Mouse (Mus musculus) hindbrain, embryonic 11.5 days (tissue): ENCODE data around the gene Olfr700. TPM values are rescaled to one million over a fixed set of nuclear protein-coding genes. Genes with fewer than 3 reads are reported as not detected.
"Not testable (repeated sequence)": the region's sequence is repeated elsewhere in the genome, so short reads cannot be mapped to it uniquely, and the experiment has no call there.

Source experiments
- ATAC-seq: fragments of 200-750 bp; cut with Nextera tagmentation; 2 replicates; pipeline ENCODE4 v1.8.0; 2017; ENCODE audit warnings: mild to moderate bottlenecking, moderate TSS enrichment, moderate library complexity; ENCODE audit not compliant: low FRiP score
- DNase-seq: peaks from one replicate; pipeline ENCODE4 v3.0.0-alpha.2; 2015; ENCODE audit warnings: low spot score
- H3K27ac ChIP-seq: fragments of 300-500 bp; sonication (generic); 2 replicates; pipeline ENCODE4 v1.5.1; 2014; ENCODE audit warnings: mild to moderate bottlenecking, low read depth, low read length
- H3K27me3 ChIP-seq: fragments of 300-500 bp; sonication (generic); 2 replicates; pipeline ENCODE4 v1.6.1; 2014; ENCODE audit warnings: mild to moderate bottlenecking, low read length, moderate library complexity, mixed read lengths; ENCODE audit not compliant: control insufficient read depth, insufficient read depth
- H3K36me3 ChIP-seq: fragments of 300-500 bp; sonication (generic); 2 replicates; pipeline ENCODE4 v1.6.1; 2014; ENCODE audit warnings: mild to moderate bottlenecking, low read length, moderate library complexity, mixed read lengths; ENCODE audit not compliant: control insufficient read depth, insufficient read depth
- H3K4me1 ChIP-seq: fragments of 300-500 bp; sonication (generic); replicated peaks from 2 replicates; pipeline ENCODE4 v1.6.1; 2014; ENCODE audit warnings: low read length, mixed read lengths; ENCODE audit not compliant: control insufficient read depth, insufficient read depth
- H3K4me2 ChIP-seq: fragments of 300-500 bp; sonication (generic); replicated peaks from 2 replicates; pipeline ENCODE4 v1.6.1; 2014; ENCODE audit warnings: mild to moderate bottlenecking, low read depth, low read length
- H3K4me3 ChIP-seq: fragments of 300-500 bp; sonication (generic); 2 replicates; pipeline ENCODE4 v1.5.1; 2014; ENCODE audit warnings: low read depth, low read length
- H3K9ac ChIP-seq: fragments of 300-500 bp; sonication (generic); 2 replicates; pipeline ENCODE4 v1.6.1; 2014; ENCODE audit warnings: low read depth, low read length
- H3K9me3 ChIP-seq: fragments of 300-500 bp; sonication (generic); 2 replicates; pipeline ENCODE4 v1.6.1; 2016; ENCODE audit warnings: low read length; ENCODE audit not compliant: control insufficient read depth
- WGBS: fragments of 180-500 bp; shearing (Covaris S2); extraction: QIAGEN DNeasy Blood & Tissue Kit; methylation state at CpG from one replicate; pipeline ENCODE4 v1.1.7; 2014; 5-methylcytosine and 5-hydroxymethylcytosine counted together
- polyA plus RNA-seq: library from polyadenylated mRNA; unstranded; fragments of >200 nt; fragmentation: Nextera tagmentation; extraction: Ambion mirVana; gene quantifications from 2 replicates; pipeline ENCODE4 v1.2.1, GENCODE M21; 2014

Gene Olfr700
- polyA plus RNA-seq: not detected in 2 replicates

DNA sequence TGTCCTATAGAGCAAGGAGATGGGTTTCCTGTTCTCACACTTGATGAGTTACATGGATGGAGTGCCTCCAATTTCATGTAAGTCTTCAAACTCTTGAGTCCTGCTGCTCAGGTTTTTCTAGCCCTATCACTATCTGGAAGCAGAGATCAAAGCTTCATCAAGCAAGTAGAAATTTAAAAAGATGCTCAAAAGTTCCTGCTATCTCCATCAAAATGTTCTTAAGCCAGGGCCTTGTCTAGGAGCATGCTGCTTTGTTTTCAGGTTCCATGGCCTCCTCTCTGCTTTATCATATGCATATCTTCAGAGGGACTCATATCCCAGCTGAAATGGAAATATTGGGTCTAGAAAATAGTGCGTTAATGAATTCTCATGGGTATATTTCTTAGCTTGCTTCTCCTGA is at the start of gene Olfr700:
TSS of gene Olfr700 (minus strand) at position 101 of the 400 bp plus-strand sequence.
- no peak within 1 kb of the TSS for H3K4me2 ChIP-seq
- 90% methylated on average over 1 of the region's 1 CpGs for WGBS
- H3K27ac ChIP-seq: no peak within 1 kb of the TSS
- DNase-seq: no peak
- no peak within 1 kb of the TSS for H3K4me3 ChIP-seq
- ATAC-seq: no peak
- H3K9me3 ChIP-seq: no peaks in the 10 kb centered on the region
- no peaks in the 10 kb centered on the region for H3K4me1 ChIP-seq
- H3K27me3 ChIP-seq: no peaks in the 10 kb centered on the region
- H3K9ac ChIP-seq: no peak within 1 kb of the TSS
- H3K36me3 ChIP-seq: no peaks in the 10 kb centered on the region

DNA sequence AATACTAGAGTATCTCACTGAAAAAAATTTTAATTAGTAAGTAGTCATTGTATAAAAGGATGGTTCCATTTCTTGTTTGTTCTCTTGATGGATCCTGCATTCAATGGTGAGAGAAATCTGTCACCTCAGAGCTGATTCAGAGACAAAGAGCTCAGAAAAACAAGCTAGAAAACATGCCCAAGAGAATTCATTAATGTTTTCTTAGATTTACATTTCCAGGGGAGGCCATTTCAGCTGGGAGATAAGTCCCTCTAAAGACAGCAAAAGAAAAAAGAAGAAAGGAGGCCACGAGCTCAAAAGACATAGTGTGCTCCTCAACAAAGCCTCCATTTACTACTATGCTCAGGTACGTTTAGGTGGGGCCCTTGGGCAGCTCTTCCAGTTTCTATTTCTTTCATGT is 34.4 kb upstream of the Olfr700 start, which contains the start of gene Olfr703:
TSS of gene Olfr703 (plus strand) at position 301 of the 400 bp plus-strand sequence.
- WGBS: 55% methylated on average over 2 of the region's 2 CpGs

DNA sequence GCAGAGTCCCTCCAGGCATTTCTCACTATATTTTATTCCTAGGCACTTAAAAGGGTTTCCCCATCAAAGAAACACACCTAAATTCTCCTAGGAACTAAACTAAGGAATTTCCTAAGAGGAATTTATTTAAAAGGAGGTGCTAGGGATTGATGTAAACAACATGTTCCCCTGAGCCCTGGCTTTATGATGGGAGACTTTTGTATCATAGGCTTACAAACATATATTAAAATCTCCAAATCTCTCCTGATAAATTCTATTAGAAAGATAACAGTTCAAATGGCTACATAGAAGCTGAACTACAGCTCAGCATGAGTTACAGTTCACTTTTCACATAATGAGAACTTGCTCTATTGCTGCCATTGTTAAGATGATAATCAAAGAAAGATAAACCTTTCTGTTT is 25.2 kb upstream of the Olfr700 start, which contains the start of gene Olfr702:
TSS of gene Olfr702 (minus strand) at position 101 of the 400 bp plus-strand sequence.
- DNase-seq: no peak
- Histone ChIP-seq H3K27ac (no peak within 1 kb of the TSS), H3K4me1 (no peaks in the 10 kb centered on the region), H3K9me3 (no peaks in the 10 kb centered on the region), H3K4me2 (no peak within 1 kb of the TSS), H3K36me3 (no peaks in the 10 kb centered on the region), H3K27me3 (no peaks in the 10 kb centered on the region), H3K4me3 (no peak within 1 kb of the TSS), H3K9ac (no peak within 1 kb of the TSS)
- no peak for ATAC-seq

More for the DNA sequence above, 34.4 kb upstream of the Olfr700 start, which contains the start of gene Olfr703:
- Histone ChIP-seq H3K4me1 (no peaks in the 10 kb centered on the region), H3K4me2 (no peak within 1 kb of the TSS), H3K27ac (no peak within 1 kb of the TSS), H3K27me3 (no peaks in the 10 kb centered on the region), H3K4me3 (no peak within 1 kb of the TSS), H3K9me3 (no peaks in the 10 kb centered on the region), H3K36me3 (no peaks in the 10 kb centered on the region), H3K9ac (no peak within 1 kb of the TSS)
- DNase-seq (no peak), ATAC-seq (no peak)

DNA sequence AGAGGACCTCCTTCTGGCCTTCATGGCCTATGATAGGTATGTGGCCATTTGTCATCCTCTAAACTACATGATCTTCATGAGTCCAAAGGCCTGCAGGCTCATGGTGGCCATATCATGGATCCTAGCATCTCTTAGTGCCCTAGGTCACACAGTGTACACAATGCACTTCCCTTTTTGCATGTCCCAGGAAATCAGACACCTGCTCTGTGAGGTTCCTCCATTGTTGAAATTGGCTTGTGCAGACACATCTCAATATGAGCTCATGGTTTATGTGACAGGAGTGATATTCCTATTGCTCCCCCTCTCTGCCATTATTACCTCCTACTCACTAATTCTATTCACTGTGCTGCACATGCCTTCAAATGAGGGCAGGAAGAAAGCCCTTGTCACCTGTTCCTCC is 9.8 kb upstream of the Olfr700 start:
- Histone ChIP-seq H3K4me2 (no peak overlapping the region), H3K4me1 (no peaks in the 10 kb centered on the region), H3K27ac (no peak overlapping the region), H3K9me3 (no peaks in the 10 kb centered on the region), H3K4me3 (no peak overlapping the region), H3K27me3 (no peaks in the 10 kb centered on the region), H3K9ac (no peak overlapping the region), H3K36me3 (no peaks in the 10 kb centered on the region)
- no peak for DNase-seq
- no peak for ATAC-seq

DNA sequence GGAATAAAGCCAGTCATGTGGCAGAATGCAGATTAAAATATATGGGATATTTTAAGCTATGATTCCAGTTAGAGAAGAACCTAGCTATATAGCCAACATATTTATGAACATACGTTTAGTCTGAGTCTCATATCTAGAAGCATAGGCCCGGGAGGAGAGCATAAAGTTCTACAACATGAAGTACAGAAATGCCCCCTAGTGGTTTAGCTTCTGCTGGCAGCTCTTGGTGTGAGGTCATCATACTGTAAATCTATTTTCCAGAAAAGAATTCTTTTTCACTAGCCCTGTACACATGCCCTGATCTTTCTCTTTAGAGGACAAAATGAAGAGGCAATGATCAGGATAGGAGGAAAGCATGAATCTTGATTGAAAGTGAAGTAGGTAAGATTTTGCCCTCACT is 7.1 kb upstream of the Olfr700 start:
- peak; percentile 10 for DNase-seq
- ATAC-seq: no peak
- no peak overlapping the region for H3K9ac ChIP-seq

DNA sequence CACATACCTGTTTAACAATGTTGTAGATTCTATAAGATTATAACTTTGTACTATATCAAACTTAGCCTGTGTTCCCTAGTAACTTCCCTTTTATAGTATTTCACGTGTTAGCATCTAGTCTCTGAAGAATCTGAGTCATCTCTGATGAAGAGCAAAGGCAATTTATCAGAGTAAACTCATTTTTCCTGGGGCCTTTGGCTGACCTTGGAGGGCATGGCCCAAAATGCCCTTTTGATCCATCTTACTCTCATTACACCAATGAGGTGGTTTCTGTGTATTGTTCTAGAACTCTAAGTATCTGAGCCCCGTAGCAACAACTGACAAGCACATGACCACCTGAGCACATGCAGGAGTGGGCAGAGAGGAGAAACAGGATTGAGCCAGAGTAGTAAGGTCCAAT is 5.2 kb upstream of the Olfr700 start, which contains the start of gene Olfr701:
TSS of gene Olfr701 (plus strand) at position 301 of the 400 bp plus-strand sequence.
- Histone ChIP-seq H3K9me3 (no peaks in the 10 kb centered on the region), H3K4me2 (no peak within 1 kb of the TSS), H3K27me3 (no peaks in the 10 kb centered on the region), H3K9ac (no peak within 1 kb of the TSS), H3K27ac (no peak within 1 kb of the TSS), H3K4me1 (no peaks in the 10 kb centered on the region), H3K4me3 (no peak within 1 kb of the TSS), H3K36me3 (no peaks in the 10 kb centered on the region)
- ATAC-seq: no peak
- 75% methylated on average over 2 of the region's 2 CpGs for WGBS
- no peak for DNase-seq

More for the DNA sequence above, 7.1 kb upstream of the Olfr700 start:
- H3K4me2 ChIP-seq: no peak overlapping the region
- no peaks in the 10 kb centered on the region for H3K27me3 ChIP-seq
- no peaks in the 10 kb centered on the region for H3K9me3 ChIP-seq
- WGBS: 72% methylated on average over 2 of the region's 2 CpGs
- H3K27ac ChIP-seq: no peak overlapping the region
- no peaks in the 10 kb centered on the region for H3K36me3 ChIP-seq
- no peak overlapping the region for H3K4me3 ChIP-seq
- H3K4me1 ChIP-seq: no peaks in the 10 kb centered on the region

DNA sequence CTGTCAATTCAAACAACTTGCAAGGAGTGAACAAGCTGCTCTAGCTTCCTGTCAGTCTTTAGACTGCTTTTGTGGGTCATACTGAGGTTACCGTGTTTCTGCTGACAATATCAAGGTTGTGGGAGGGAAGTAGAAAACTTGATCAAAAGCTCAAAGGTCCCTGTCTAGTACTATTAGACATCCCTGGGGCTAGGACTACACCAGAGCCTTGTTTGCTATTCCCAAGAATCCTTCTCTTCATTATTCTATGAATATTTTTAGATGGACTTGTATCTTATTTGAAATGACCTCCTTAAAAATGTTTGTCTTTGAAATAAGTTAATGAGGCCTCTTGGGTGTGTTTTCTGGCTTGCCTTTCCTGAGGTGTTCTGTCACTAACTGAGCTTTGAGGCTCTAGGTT is 15.5 kb downstream of the Olfr700 start, which contains the start of gene Olfr699:
TSS of gene Olfr699 (minus strand) at position 101 of the 400 bp plus-strand sequence.
- Histone ChIP-seq H3K27me3 (no peaks in the 10 kb centered on the region), H3K9me3 (no peaks in the 10 kb centered on the region), H3K4me2 (no peak within 1 kb of the TSS), H3K4me3 (no peak within 1 kb of the TSS), H3K9ac (no peak within 1 kb of the TSS), H3K36me3 (no peaks in the 10 kb centered on the region), H3K4me1 (no peaks in the 10 kb centered on the region), H3K27ac (no peak within 1 kb of the TSS)
- WGBS: 91% methylated on average over 1 of the region's 1 CpGs
- ATAC-seq (no peak), DNase-seq (no peak)

DNA sequence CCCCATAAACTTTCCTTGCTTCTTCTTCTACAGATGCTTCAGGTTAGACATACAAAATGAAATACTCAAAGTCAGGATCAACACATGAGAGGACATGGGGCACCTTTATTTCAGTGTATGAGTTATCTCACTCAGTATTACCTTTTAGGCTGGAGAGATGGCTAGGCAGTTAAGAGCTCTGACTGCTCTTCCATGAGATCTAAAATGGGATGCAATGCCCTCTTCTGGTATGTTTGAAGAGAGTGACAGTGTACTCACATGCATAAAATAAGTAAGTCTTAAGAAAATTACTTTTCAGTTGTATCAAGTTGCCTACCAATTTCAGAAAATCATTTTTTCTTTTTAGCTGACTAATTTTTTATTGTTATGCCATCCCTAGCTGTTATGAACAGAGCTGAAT is 20.3 kb downstream of the Olfr700 start:
- H3K4me3 ChIP-seq: no peak overlapping the region
- H3K4me1 ChIP-seq: no peaks in the 10 kb centered on the region
- H3K9me3 ChIP-seq: no peaks in the 10 kb centered on the region
- no peak for DNase-seq
- H3K4me2 ChIP-seq: no peak overlapping the region
- no peak for ATAC-seq
- H3K27me3 ChIP-seq: no peaks in the 10 kb centered on the region
- no peaks in the 10 kb centered on the region for H3K36me3 ChIP-seq
- H3K9ac ChIP-seq: no peak overlapping the region
- no peak overlapping the region for H3K27ac ChIP-seq

DNA sequence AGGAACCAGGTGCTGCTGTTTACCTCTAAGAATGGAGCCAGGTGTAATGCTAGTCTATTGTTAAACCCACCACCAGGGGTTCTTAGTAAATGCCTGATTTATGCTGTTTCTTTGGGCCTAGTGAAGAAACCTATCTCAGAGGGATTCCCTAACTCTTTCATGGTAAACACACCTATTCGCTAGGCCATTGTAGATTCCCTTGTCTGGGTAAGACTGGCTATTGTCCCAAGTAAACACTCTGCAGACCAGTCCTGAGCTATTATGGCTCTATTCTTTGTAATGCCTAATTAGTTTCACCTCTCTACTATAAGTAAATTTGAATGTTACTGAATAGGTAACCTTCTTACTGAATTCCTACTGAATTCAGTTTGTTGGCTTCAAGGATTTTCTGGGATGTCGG is 47.6 kb downstream of the Olfr700 start:
- ATAC-seq: not testable (repeated sequence)

More for the DNA sequence above, 47.6 kb downstream of the Olfr700 start:
- 91% methylated on average over 2 of the region's 2 CpGs for WGBS
- H3K36me3 ChIP-seq, H3K9ac ChIP-seq, DNase-seq, H3K27ac ChIP-seq, H3K4me1 ChIP-seq, H3K27me3 ChIP-seq, H3K4me2 ChIP-seq, H3K9me3 ChIP-seq, H3K4me3 ChIP-seq: not testable (repeated sequence)
